In genomic region chr4:3229532-3229931, GRCm38 (mm10) we compare ENCODE assay signal across 10 mouse cellular contexts. TPM values are rescaled to one million over a fixed set of nuclear protein-coding genes. Genes with fewer than 3 reads are reported as not detected.
DNase-seq lines count a peak whose midpoint lies in the region; ATAC-seq lines count a peak whose summit lies in the region.
"Had no signal": no experiment of that assay in that cellular context is flagged by ENCODE, and none has a peak within 500 bp of the region (broad histone marks: within the 10 kb centered on the region; RNA-seq: fewer than 3 reads in every experiment).

No protein-coding gene starts in this region.

- H3K27ac ChIP-seq in embryonic facial prominence, embryonic 10.5 days (replicated peaks): no peak overlapping the region
- H3K27ac ChIP-seq in heart, embryonic 15.5 days: no peak overlapping the region
- H3K27ac ChIP-seq in limb, embryonic 13.5 days: no peak overlapping the region
- H3K27ac ChIP-seq in stomach, embryonic 15.5 days: no peak overlapping the region

- peaks cover 5% of the 10 kb centered on the region; the same call in 1 of the 2 replicates for H3K4me1 ChIP-seq in embryonic facial prominence, embryonic 10.5 days
- H3K4me1 ChIP-seq in heart, embryonic 15.5 days (replicated peaks): no peaks in the 10 kb centered on the region
- 0 out of 2 replicates have a peak, but pooled peaks cover 2% of the 10 kb centered on the region for H3K4me1 ChIP-seq in limb, embryonic 13.5 days
- H3K4me1 ChIP-seq in stomach, embryonic 15.5 days: no peaks in the 10 kb centered on the region

- peaks cover 57% of the 10 kb centered on the region for H3K9me3 ChIP-seq in embryonic facial prominence, embryonic 10.5 days
- no peaks in the 10 kb centered on the region for H3K9me3 ChIP-seq in heart, embryonic 15.5 days (replicated peaks)
- peaks cover 44% of the 10 kb centered on the region for H3K9me3 ChIP-seq in limb, embryonic 13.5 days
- H3K9me3 ChIP-seq in stomach, embryonic 15.5 days: no peaks in the 10 kb centered on the region; the same call in 1 of the 2 replicates

- no peak overlapping the region for H3K4me3 ChIP-seq in embryonic facial prominence, embryonic 10.5 days
- no peak overlapping the region for H3K4me3 ChIP-seq in heart, embryonic 15.5 days
- no peak overlapping the region for H3K4me3 ChIP-seq in limb, embryonic 13.5 days
- no peak overlapping the region for H3K4me3 ChIP-seq in stomach, embryonic 15.5 days (replicated peaks)

- H3K4me2 ChIP-seq in heart, embryonic 15.5 days: no peak overlapping the region
- no peak overlapping the region for H3K4me2 ChIP-seq in limb, embryonic 13.5 days (replicated peaks)
- no peak overlapping the region for H3K4me2 ChIP-seq in stomach, embryonic 15.5 days

- no peaks in the 10 kb centered on the region for H3K36me3 ChIP-seq in embryonic facial prominence, embryonic 10.5 days (replicated peaks)
- H3K36me3 ChIP-seq in heart, embryonic 15.5 days: no peaks in the 10 kb centered on the region
- H3K36me3 ChIP-seq in limb, embryonic 13.5 days: no peaks in the 10 kb centered on the region
- no peaks in the 10 kb centered on the region for H3K36me3 ChIP-seq in stomach, embryonic 15.5 days

- no peak overlapping the region for H3K9ac ChIP-seq in heart, embryonic 15.5 days
- no peak overlapping the region for H3K9ac ChIP-seq in limb, embryonic 13.5 days
- no peak overlapping the region for H3K9ac ChIP-seq in stomach, embryonic 15.5 days

- 69% methylated on average over 4 of the region's 4 CpGs for WGBS in embryonic facial prominence, embryonic 10.5 days
- 59% methylated on average over 4 of the region's 4 CpGs for WGBS in heart, embryonic 15.5 days
- WGBS in limb, embryonic 13.5 days: 69% methylated on average over 4 of the region's 4 CpGs
- 63% methylated on average over 4 of the region's 4 CpGs for WGBS in stomach, embryonic 15.5 days

- DNase-seq in kidney, adult 18-20 months: peak; percentile 41
- DNase-seq in kidney, adult 8-10 months: no peak
- DNase-seq in embryonic facial prominence, embryonic 10.5 days (ENCODE audit: low spot score): peak; percentile 32
- DNase-seq in spleen, adult 18-20 months: no peak
- no peak for DNase-seq in embryo, embryonic 11 days

- peaks cover 8% of the 10 kb centered on the region for H3K27me3 ChIP-seq in embryonic facial prominence, embryonic 10.5 days (replicated peaks; ENCODE audit: low read depth, poor library complexity, severe bottlenecking)
- H3K27me3 ChIP-seq in heart, embryonic 15.5 days: no peaks in the 10 kb centered on the region
- H3K27me3 ChIP-seq in limb, embryonic 13.5 days: 0 out of 2 replicates have a peak, but pooled peaks cover 3% of the 10 kb centered on the region
- no peaks in the 10 kb centered on the region for H3K27me3 ChIP-seq in stomach, embryonic 15.5 days (replicated peaks)

- 0 out of 2 replicates have a peak, but pooled peaks have one; percentile 24 for ATAC-seq in heart, embryonic 15.5 days (replicated peaks; ENCODE audit: insufficient number of reproducible peaks, insufficient read depth, low FRiP score, low read depth)
- ATAC-seq in limb, embryonic 13.5 days (ENCODE audit: low FRiP score, low read depth): peak; percentile 34; the same call in 1 of the 2 replicates
- peak; percentile 63 for ATAC-seq in stomach, embryonic 15.5 days (ENCODE audit: insufficient read depth, low FRiP score, low read depth)

RNA-seq across cellular contexts. Expression of gene Vmn1r3, which starts 44.4 kb away (rescaled TPM):
- not detected in 2 replicates for polyA plus RNA-seq in embryonic facial prominence, embryonic 10.5 days (2016; fragmentation: Nextera tagmentation; extraction: Ambion mirVana)
- not detected in 2 replicates for polyA plus RNA-seq in heart, embryonic 15.5 days (2015; fragmentation: Nextera tagmentation; extraction: Ambion mirVana)
- polyA plus RNA-seq in limb, embryonic 13.5 days (2015; fragmentation: Nextera tagmentation; extraction: Ambion mirVana): not detected in 2 replicates
- not detected in 2 replicates for polyA plus RNA-seq in stomach, embryonic 15.5 days (2015; fragmentation: Nextera tagmentation; extraction: Ambion mirVana)
- polyA plus RNA-seq: gonadal fat pad, adult 2 months; small intestine, adult 2 months had no signal

Comparison
In these comparisons a context has a peak if more than half of its experiments do, and no peak if none do; other contexts are left out.
1. DNase-seq: peak in kidney, adult 18-20 months (single experiment) and embryonic facial prominence, embryonic 10.5 days (single experiment); none in kidney, adult 8-10 months (0 of 2), spleen, adult 18-20 months (0 of 2) and embryo, embryonic 11 days (single experiment).
2. Peak in every context shown above with its lines, with median percentiles within 50 percentile points of each other: ATAC-seq.